Mouse (Mus musculus) bone marrow, adult 2 months (tissue): ENCODE measurements at regions not wholly inside any gene's neighbourhood (a gene's known extent, or its start where the extent isn't known, plus 50 kb on each side); places are given as distances from the start of the nearest gene placed in this dataset.

Source experiments
- CTCF ChIP-seq: fragments of 200-500 bp; IDR thresholded peaks from 2 replicates; pipeline ENCODE4 v1.5.1; 2011; ENCODE audit warnings: low read length, control low read depth; ENCODE audit not compliant: control insufficient read depth, insufficient read depth
- POLR2A ChIP-seq: fragments of 200-500 bp; IDR thresholded peaks from 2 replicates; pipeline ENCODE4 v1.6.1; 2011; ENCODE audit warnings: low read depth, mild to moderate bottlenecking, control low read depth, low read length, borderline replicate concordance; ENCODE audit not compliant: control insufficient read depth

DNA sequence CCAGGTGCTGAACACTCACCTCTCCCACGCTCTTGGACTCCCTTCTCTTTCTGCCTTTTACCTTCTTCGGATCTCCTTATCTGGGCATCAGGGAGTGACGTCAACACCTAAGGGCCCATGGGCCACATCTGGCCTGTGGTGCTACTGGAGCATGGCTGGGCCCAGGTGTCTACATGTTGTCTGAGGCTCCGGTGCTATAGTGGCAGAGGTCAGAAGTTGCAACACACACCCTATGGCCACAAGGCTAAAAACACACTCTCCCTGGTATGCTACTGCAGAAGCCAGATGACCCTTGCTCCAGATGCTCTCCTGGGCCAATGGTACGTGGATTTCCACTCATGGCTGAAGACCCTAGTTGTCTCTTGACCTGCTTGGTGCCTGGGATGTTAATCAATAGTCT, 112.1 kb upstream of the Irx3 start:
- no peak for TF ChIP-seq CTCF
- no peak for TF ChIP-seq POLR2A
